Mouse (Mus musculus) liver, postnatal 0 days (tissue): ENCODE measurements at regions not wholly inside any gene's neighbourhood (a gene's known extent, or its start where the extent isn't known, plus 50 kb on each side); places are given as distances from the start of the nearest gene placed in this dataset.

ENCODE experiments used
- ATAC-seq: fragments of 200-750 bp; cut with Nextera tagmentation; 2 replicates; pipeline ENCODE4 v1.8.0; 2017; ENCODE audit warnings: mild to moderate bottlenecking, moderate library complexity
- DNase-seq: peaks from one replicate; pipeline ENCODE4 v3.0.0-alpha.2; 2016
- H3K27ac ChIP-seq: fragments of 300-500 bp; sonication (generic); 2 replicates; pipeline ENCODE4 v1.5.1; 2014; ENCODE audit warnings: antibody characterized with exemption, moderate library complexity, mild to moderate bottlenecking, low read depth
- H3K27me3 ChIP-seq: fragments of 300-500 bp; sonication (generic); 2 replicates; pipeline ENCODE4 v1.6.1; 2014; ENCODE audit warnings: low read length, control low read depth, mixed read lengths; ENCODE audit not compliant: insufficient read depth
- H3K36me3 ChIP-seq: fragments of 300-500 bp; sonication (generic); replicated peaks from 2 replicates; pipeline ENCODE4 v1.6.1; 2014; ENCODE audit warnings: mild to moderate bottlenecking, control low read depth, low read length, moderate library complexity, mixed read lengths; ENCODE audit not compliant: insufficient read depth
- H3K4me1 ChIP-seq: fragments of 300-500 bp; sonication (generic); 2 replicates; pipeline ENCODE4 v1.6.1; 2014; ENCODE audit warnings: antibody characterized with exemption, mild to moderate bottlenecking, control low read depth; ENCODE audit not compliant: insufficient read depth
- H3K4me2 ChIP-seq: fragments of 300-500 bp; sonication (generic); 2 replicates; pipeline ENCODE4 v1.6.1; 2014; ENCODE audit warnings: low read depth, mild to moderate bottlenecking, low read length, moderate library complexity, mixed read lengths
- H3K4me3 ChIP-seq: fragments of 300-500 bp; sonication (generic); 2 replicates; pipeline ENCODE4 v1.5.1; 2014; ENCODE audit warnings: low read depth, low read length
- H3K9ac ChIP-seq: fragments of 300-500 bp; sonication (generic); replicated peaks from 2 replicates; pipeline ENCODE4 v1.6.1; 2014; ENCODE audit warnings: mild to moderate bottlenecking, moderate library complexity
- H3K9me3 ChIP-seq: fragments of 300-500 bp; sonication (generic); 2 replicates; pipeline ENCODE4 v1.6.1; 2016; ENCODE audit warnings: mild to moderate bottlenecking, control low read depth, low read length, mixed read lengths
- CTCF ChIP-seq: sonication (generic); IDR thresholded peaks from 2 replicates; pipeline ENCODE4 v1.5.1; 2016; ENCODE audit warnings: antibody characterized with exemption, low read depth
- EP300 ChIP-seq: IDR thresholded peaks from 2 replicates; pipeline ENCODE4 v1.6.1; 2016; ENCODE audit warnings: antibody characterized with exemption, low read depth, mild to moderate bottlenecking
- WGBS: fragments of 180-500 bp; shearing (Covaris S2); extraction: QIAGEN DNeasy Blood & Tissue Kit; methylation state at CpG from one replicate; pipeline ENCODE4 v1.1.7; 2014; ENCODE audit not compliant: insufficient replicate concordance; 5-methylcytosine and 5-hydroxymethylcytosine counted together

- Histone ChIP-seq H3K4me1 (no peaks in the 10 kb centered on the region), H3K36me3 (no peaks in the 10 kb centered on the region), H3K9me3 (no peaks in the 10 kb centered on the region), H3K4me3 (no peak overlapping the region), H3K27me3 (no peaks in the 10 kb centered on the region), H3K9ac (no peak overlapping the region), H3K4me2 (no peak overlapping the region), H3K27ac (no peak overlapping the region)
- no peak for TF ChIP-seq CTCF
- TF ChIP-seq EP300: no peak
- no peak for ATAC-seq
- DNase-seq: no peak
Observed at GRCm38 (mm10) chr13:73134929-73135328, 125.3 kb upstream of the Irx4 start.

- no peaks in the 10 kb centered on the region for H3K4me1 ChIP-seq
- no peaks in the 10 kb centered on the region for H3K27me3 ChIP-seq
- H3K9ac ChIP-seq: no peak overlapping the region
- H3K4me2 ChIP-seq: no peak overlapping the region
- WGBS: 92% methylated on average over 2 of the region's 2 CpGs
- H3K9me3 ChIP-seq: no peaks in the 10 kb centered on the region
- DNase-seq (no peak), ATAC-seq (no peak)
- H3K4me3 ChIP-seq: no peak overlapping the region
- no peak overlapping the region for H3K27ac ChIP-seq
- no peaks in the 10 kb centered on the region for H3K36me3 ChIP-seq
- no peak for TF ChIP-seq EP300
- TF ChIP-seq CTCF: no peak
Observed at GRCm38 (mm10) chr13:73141302-73141701, 119.0 kb upstream of the Irx4 start.

GRCm38 (mm10) chr13:73158016-73158415 lies 102.3 kb upstream of the Irx4 start:
- no peak for TF ChIP-seq CTCF
- WGBS: 73% methylated on average over 7 of the region's 7 CpGs
- no peak overlapping the region for H3K27ac ChIP-seq
- H3K4me2 ChIP-seq: no peak overlapping the region
- no peak for ATAC-seq
- H3K4me1 ChIP-seq: no peaks in the 10 kb centered on the region
- H3K9me3 ChIP-seq: no peaks in the 10 kb centered on the region
- DNase-seq: no peak
- H3K4me3 ChIP-seq: no peak overlapping the region
- H3K9ac ChIP-seq: no peak overlapping the region
- no peaks in the 10 kb centered on the region for H3K36me3 ChIP-seq
- 0 out of 2 replicates have a peak, but pooled peaks cover 4% of the 10 kb centered on the region for H3K27me3 ChIP-seq

DNA sequence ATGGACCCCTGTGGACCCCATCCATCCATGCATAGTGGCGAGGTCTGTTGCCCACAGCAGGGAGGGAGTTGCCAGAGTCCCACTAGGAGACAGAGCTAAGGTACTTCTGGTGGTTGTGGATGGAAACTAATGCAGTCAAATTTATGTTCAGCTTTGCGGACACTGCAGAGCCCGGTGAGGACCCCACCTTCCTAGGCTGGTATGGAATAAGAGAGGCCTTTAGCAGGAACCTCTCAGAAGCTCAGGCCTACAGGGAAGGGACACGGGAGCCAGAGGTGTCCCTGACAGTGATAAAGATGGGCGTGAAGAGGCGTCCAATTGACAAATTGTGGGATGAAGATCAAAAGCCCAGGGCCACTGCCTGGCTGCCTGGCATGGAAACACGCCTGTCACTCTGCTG lies 100.8 kb upstream of the Irx4 start:
- Histone ChIP-seq H3K27ac (no peak overlapping the region), H3K36me3 (no peaks in the 10 kb centered on the region), H3K4me3 (no peak overlapping the region), H3K27me3 (0 out of 2 replicates have a peak, but pooled peaks cover 4% of the 10 kb centered on the region), H3K9ac (no peak overlapping the region), H3K4me2 (no peak overlapping the region), H3K4me1 (no peaks in the 10 kb centered on the region), H3K9me3 (no peaks in the 10 kb centered on the region)
- DNase-seq (no peak), ATAC-seq (no peak)
- WGBS: 46% methylated on average over 7 of the region's 7 CpGs
- no peak for TF ChIP-seq EP300

- TF ChIP-seq CTCF (no peak), EP300 (no peak)
- 15% methylated on average over 9 of the region's 9 CpGs for WGBS
- peak overlapping the region; percentile 56; the same call in 1 of the 2 replicates for H3K4me2 ChIP-seq
- no peak for DNase-seq
- no peaks in the 10 kb centered on the region for H3K36me3 ChIP-seq
- H3K4me3 ChIP-seq: no peak overlapping the region
- H3K4me1 ChIP-seq: no peaks in the 10 kb centered on the region
- no peak overlapping the region for H3K9ac ChIP-seq
- H3K27me3 ChIP-seq: 0 out of 2 replicates have a peak, but pooled peaks cover 4% of the 10 kb centered on the region
- no peaks in the 10 kb centered on the region for H3K9me3 ChIP-seq
- no peak for ATAC-seq
- no peak overlapping the region for H3K27ac ChIP-seq
Observed at GRCm38 (mm10) chr13:73159865-73160264, 100.4 kb upstream of the Irx4 start.

DNA sequence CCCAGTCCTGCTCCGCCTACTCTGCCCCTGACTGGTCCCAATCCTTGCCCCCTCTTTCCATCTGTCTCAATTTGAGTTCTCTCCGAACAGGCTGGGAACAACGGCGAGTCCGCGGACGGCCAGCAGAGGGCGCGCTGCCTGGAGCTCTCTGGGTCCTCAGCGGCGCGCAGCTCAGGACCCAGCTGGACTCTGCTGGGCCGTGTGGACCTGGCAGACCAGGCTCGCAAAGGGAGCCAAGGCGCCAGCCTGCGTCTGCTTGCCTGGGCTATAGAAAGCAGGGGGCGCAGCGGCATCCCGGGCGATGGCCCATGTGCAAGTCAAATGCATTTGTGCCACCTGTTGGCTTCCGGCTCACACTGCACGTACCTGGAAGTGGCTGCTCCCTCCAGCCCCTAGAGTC lies 100.0 kb upstream of the Irx4 start:
- Histone ChIP-seq H3K36me3 (no peaks in the 10 kb centered on the region), H3K27ac (no peak overlapping the region), H3K4me2 (peak overlapping the region; percentile 56), H3K27me3 (0 out of 2 replicates have a peak, but pooled peaks cover 4% of the 10 kb centered on the region), H3K9me3 (no peaks in the 10 kb centered on the region), H3K4me3 (0 out of 2 replicates have a peak overlapping the region, but pooled peaks have one; percentile 4), H3K9ac (no peak overlapping the region), H3K4me1 (no peaks in the 10 kb centered on the region)
- peak; percentile 90 for TF ChIP-seq CTCF
- no peak for TF ChIP-seq EP300
- 3% methylated on average over 22 of the region's 22 CpGs for WGBS
- ATAC-seq (peak; percentile 48; the same call in 1 of the 2 replicates), DNase-seq (peak; percentile 77)

DNA sequence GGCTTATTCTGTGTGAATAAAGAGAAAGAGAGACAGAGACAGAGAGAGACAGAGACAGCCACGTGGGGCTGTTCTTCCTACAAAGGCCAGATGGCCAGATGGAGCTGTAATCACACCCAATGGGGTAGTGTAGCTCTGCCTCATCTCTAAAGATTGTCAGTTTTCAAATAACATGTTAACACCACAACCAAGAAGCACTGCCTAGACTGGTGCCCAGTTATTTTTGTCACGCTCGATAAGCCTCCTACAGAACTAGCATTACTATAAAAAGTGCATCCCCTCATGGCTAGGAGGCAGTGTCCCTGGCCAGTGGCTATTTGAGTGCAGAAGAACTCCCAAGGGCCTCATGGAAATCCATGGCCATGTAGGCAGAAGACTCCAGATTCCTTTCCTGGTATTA lies 90.0 kb upstream of the Irx4 start:
- TF ChIP-seq EP300: no peak
- no peak for TF ChIP-seq CTCF
- Histone ChIP-seq H3K4me3 (no peak overlapping the region), H3K4me2 (no peak overlapping the region), H3K27ac (no peak overlapping the region), H3K9me3 (no peaks in the 10 kb centered on the region), H3K27me3 (no peaks in the 10 kb centered on the region), H3K4me1 (no peaks in the 10 kb centered on the region), H3K36me3 (no peaks in the 10 kb centered on the region), H3K9ac (no peak overlapping the region)
- WGBS: 67% methylated on average over 3 of the region's 3 CpGs
- ATAC-seq (no peak), DNase-seq (no peak)
